Mouse (Mus musculus): Measurements from ENCODE around the gene Cds2. TPM values are rescaled to one million over a fixed set of nuclear protein-coding genes. Genes with fewer than 3 reads are reported as not detected.

The Cds2 gene
- polyA plus RNA-seq, 1 experiment: 21.9 TPM

- peaks cover 50% of the 10 kb centered on the region for H3K4me1 ChIP-seq
- peaks cover 65% of the 10 kb centered on the region for H3K36me3 ChIP-seq (replicated peaks; ENCODE audit: low read length)
- peak within 1 kb of the TSS; percentile 91 for H3K4me3 ChIP-seq (replicated peaks)
- TF ChIP-seq FLI1 (IDR thresholded peaks at IDR 0.05; ENCODE audit: low read length): peak; percentile 97
- TF ChIP-seq GATA1 (IDR thresholded peaks at IDR 0.05; ENCODE audit: borderline replicate concordance, low read length): no peak
- no peaks in the 10 kb centered on the region for H3K9me3 ChIP-seq
- H3K27me3 ChIP-seq (replicated peaks): no peaks in the 10 kb centered on the region
Observed at GRCm38 (mm10) chr2:132247539-132248313, 15.2 kb upstream of the Cds2 start, which contains the start of gene Tmem230. Tmem230 (minus strand) TSS chr2:132247807.

GRCm38 (mm10) chr2:132251911-132252310, 11.0 kb upstream of the Cds2 start:
- Histone ChIP-seq H3K4me3 (replicated peaks) (peak overlapping the region; percentile 93), H3K27me3 (replicated peaks) (no peaks in the 10 kb centered on the region), H3K9me3 (no peaks in the 10 kb centered on the region), H3K36me3 (replicated peaks; ENCODE audit: low read length) (peaks cover 33% of the 10 kb centered on the region), H3K4me1 (peaks cover 53% of the 10 kb centered on the region)
- TF ChIP-seq FLI1 (IDR thresholded peaks at IDR 0.05; ENCODE audit: low read length): no peak

- peaks cover 33% of the 10 kb centered on the region for H3K36me3 ChIP-seq (replicated peaks; ENCODE audit: low read length)
Observed at GRCm38 (mm10) chr2:132252542-132253528, 10.1 kb upstream of the Cds2 start, which contains the start of gene Pcna. Pcna (minus strand) TSS chr2:132253314.

GRCm38 (mm10) chr2:132253603-132254002, 9.3 kb upstream of the Cds2 start:
- Histone ChIP-seq H3K4me3 (replicated peaks) (peak overlapping the region; percentile 92), H3K36me3 (replicated peaks; ENCODE audit: low read length) (peaks cover 26% of the 10 kb centered on the region)

More at GRCm38 (mm10) chr2:132252542-132253528, 10.1 kb upstream of the Cds2 start, which contains the start of gene Pcna:
- Histone ChIP-seq H3K9me3 (no peaks in the 10 kb centered on the region), H3K27me3 (replicated peaks) (no peaks in the 10 kb centered on the region), H3K4me3 (replicated peaks) (peak within 1 kb of the TSS; percentile 93), H3K4me1 (peaks cover 60% of the 10 kb centered on the region)
- TF ChIP-seq FLI1 (IDR thresholded peaks at IDR 0.05; ENCODE audit: low read length): peak; percentile 60; the same call in 1 of the 2 replicates
- TF ChIP-seq GATA1 (IDR thresholded peaks at IDR 0.05; ENCODE audit: borderline replicate concordance, low read length): no peak

GRCm38 (mm10) chr2:132257350-132258068, 5.4 kb upstream of the Cds2 start:
- Histone ChIP-seq H3K4me1 (peaks cover 29% of the 10 kb centered on the region), H3K27me3 (replicated peaks) (no peaks in the 10 kb centered on the region), H3K9me3 (no peaks in the 10 kb centered on the region), H3K36me3 (replicated peaks; ENCODE audit: low read length) (peaks cover 5% of the 10 kb centered on the region), H3K4me3 (replicated peaks) (no peak overlapping the region)
- no peak for TF ChIP-seq GATA1 (IDR thresholded peaks at IDR 0.05; ENCODE audit: borderline replicate concordance, low read length)
- no peak for TF ChIP-seq FLI1 (IDR thresholded peaks at IDR 0.05; ENCODE audit: low read length)

More at GRCm38 (mm10) chr2:132253603-132254002, 9.3 kb upstream of the Cds2 start:
- no peaks in the 10 kb centered on the region for H3K9me3 ChIP-seq
- H3K27me3 ChIP-seq (replicated peaks): no peaks in the 10 kb centered on the region
- no peak for TF ChIP-seq FLI1 (IDR thresholded peaks at IDR 0.05; ENCODE audit: low read length)
- TF ChIP-seq GATA1 (IDR thresholded peaks at IDR 0.05; ENCODE audit: borderline replicate concordance, low read length): no peak
- peaks cover 52% of the 10 kb centered on the region for H3K4me1 ChIP-seq

GRCm38 (mm10) chr2:132260601-132261000, 2.3 kb upstream of the Cds2 start:
- Histone ChIP-seq H3K27me3 (replicated peaks) (no peaks in the 10 kb centered on the region), H3K9me3 (no peaks in the 10 kb centered on the region), H3K4me1 (peaks cover 31% of the 10 kb centered on the region), H3K36me3 (replicated peaks; ENCODE audit: low read length) (peaks cover 8% of the 10 kb centered on the region), H3K4me3 (replicated peaks) (no peak overlapping the region)
- TF ChIP-seq FLI1 (IDR thresholded peaks at IDR 0.05; ENCODE audit: low read length): no peak
- TF ChIP-seq GATA1 (IDR thresholded peaks at IDR 0.05; ENCODE audit: borderline replicate concordance, low read length): no peak

GRCm38 (mm10) chr2:132262175-132262574, 773 bp upstream of the Cds2 start:
- peaks cover 16% of the 10 kb centered on the region for H3K36me3 ChIP-seq (replicated peaks; ENCODE audit: low read length)
- TF ChIP-seq FLI1 (IDR thresholded peaks at IDR 0.05; ENCODE audit: low read length): no peak
- no peaks in the 10 kb centered on the region for H3K27me3 ChIP-seq (replicated peaks)
- no peaks in the 10 kb centered on the region for H3K9me3 ChIP-seq
- H3K4me1 ChIP-seq: peaks cover 32% of the 10 kb centered on the region
- no peak overlapping the region for H3K4me3 ChIP-seq (replicated peaks)

GRCm38 (mm10) chr2:132263421-132264265, 695 bp downstream of the Cds2 start:
- peaks cover 36% of the 10 kb centered on the region for H3K4me1 ChIP-seq
- peaks cover 24% of the 10 kb centered on the region for H3K36me3 ChIP-seq (replicated peaks; ENCODE audit: low read length)
- TF ChIP-seq GATA1 (IDR thresholded peaks at IDR 0.05; ENCODE audit: borderline replicate concordance, low read length) (no peak), FLI1 (IDR thresholded peaks at IDR 0.05; ENCODE audit: low read length) (no peak)
- peak overlapping the region; percentile 100 for H3K4me3 ChIP-seq (replicated peaks)
- no peaks in the 10 kb centered on the region for H3K9me3 ChIP-seq
- no peaks in the 10 kb centered on the region for H3K27me3 ChIP-seq (replicated peaks)
